Mouse (Mus musculus) G1E (cell line): ENCODE results near the gene Acadsb. TPM values are rescaled to one million over a fixed set of nuclear protein-coding genes. Genes with fewer than 3 reads are reported as not detected.
A peak's percentile ranks its signal among the peaks of the same experiment; 100 is the strongest.

Source experiments
- ATAC-seq: 2 replicates; pipeline ENCODE4 v1.8.0; 2016; ENCODE audit warnings: mild to moderate bottlenecking; ENCODE audit not compliant: insufficient number of reproducible peaks, poor library complexity, low FRiP score, severe bottlenecking; ENCODE audit errors: extremely low read depth
- DNase-seq: peaks from one replicate; pipeline ENCODE4 v3.0.0; 2012; ENCODE audit warnings: low spot score
- H3K27me3 ChIP-seq: 2 replicates; pipeline ENCODE4 v1.6.1; 2012; ENCODE audit warnings: mild to moderate bottlenecking, low read length, inconsistent platforms; ENCODE audit not compliant: insufficient read depth
- H3K36me3 ChIP-seq: replicated peaks from 2 replicates; pipeline ENCODE3; 2012; ENCODE audit warnings: mild to moderate bottlenecking, inconsistent platforms
- H3K4me1 ChIP-seq: 2 replicates; pipeline ENCODE4 v1.6.1; 2012; ENCODE audit warnings: low read depth, low read length, inconsistent platforms, mixed read lengths; ENCODE audit not compliant: insufficient read depth
- H3K4me3 ChIP-seq: 2 replicates; pipeline ENCODE4 v1.5.1; 2012; ENCODE audit warnings: low read depth, mild to moderate bottlenecking, inconsistent platforms, low read length, moderate library complexity, mixed read lengths
- H3K9me3 ChIP-seq: replicated peaks from 2 replicates; pipeline ENCODE4 v1.6.1; 2012; ENCODE audit warnings: inconsistent platforms
- CTCF ChIP-seq: IDR thresholded peaks from 2 replicates; pipeline ENCODE4 v1.5.1; 2012; ENCODE audit warnings: low read depth, low read length, inconsistent platforms, mixed read lengths
- GATA1 ChIP-seq: IDR thresholded peaks from 2 replicates; pipeline ENCODE4 v1.6.1; 2012; ENCODE audit warnings: borderline replicate concordance, low read length, inconsistent platforms, mixed read lengths
- GATA2 ChIP-seq: IDR thresholded peaks from 2 replicates; pipeline ENCODE4 v1.6.1; 2012; ENCODE audit warnings: low read depth, low read length, inconsistent platforms, borderline replicate concordance
- POLR2AphosphoS5 ChIP-seq: IDR thresholded peaks from 2 replicates; pipeline ENCODE4 v1.6.1; 2012; ENCODE audit warnings: low read depth, low read length, inconsistent platforms; ENCODE audit not compliant: insufficient replicate concordance
- TAL1 ChIP-seq: conservative IDR thresholded peaks from 2 replicates; pipeline ENCODE4 v1.6.1; 2012; ENCODE audit warnings: low read depth, low read length, inconsistent platforms, mixed read lengths
- polyA plus RNA-seq: library from polyadenylated mRNA; stranded (reverse); fragments of >175 nt; gene quantifications from 2 replicates; pipeline ENCODE4 v1.2.3, GENCODE M21; 2012
- total RNA-seq, 2 experiments: library from RNA; stranded (forward) in 1 of 2; stranded (reverse) in 1 of 2; fragments of 200-1000 nt in 1 of 2; fragments of >200 nt in 1 of 2; fragmentation: Nextera tagmentation in 1 of 2; gene quantifications; 2 replicates each; pipeline ENCODE4 v1.2.3; 2014 to 2017

The Acadsb gene
- total RNA-seq (2014; fragmentation: Nextera tagmentation), result 22.5 and 35.5 TPM in 2 replicates
- 40.0 and 42.7 TPM in 2 replicates for total RNA-seq (2017)
- polyA plus RNA-seq, result 2.6 and 2.7 TPM in 2 replicates

- H3K9me3 ChIP-seq, result no peaks in the 10 kb centered on the region
- H3K4me1 ChIP-seq, result peaks cover 27% of the 10 kb centered on the region
- H3K36me3 ChIP-seq, result peaks cover 8% of the 10 kb centered on the region
- peak within 1 kb of the TSS; percentile 90 for H3K4me3 ChIP-seq
- TF ChIP-seq CTCF (no peak), TAL1 (no peak), GATA2 (no peak)
- H3K27me3 ChIP-seq, result no peaks in the 10 kb centered on the region
- DNase-seq (peak; percentile 90), ATAC-seq (peak; percentile 97)
Measured at GRCm38 (mm10) chr7:131410416-131411058, at the start of gene Acadsb, which contains the start of gene Ikzf5. Acadsb (plus strand) TSS chr7:131410601. Ikzf5 (minus strand) TSS chr7:131410521.

- no peak for ATAC-seq
Measured at GRCm38 (mm10) chr7:131362269-131362614, 48.2 kb upstream of the Acadsb start.

GRCm38 (mm10) chr7:131362615-131363300, 47.6 kb upstream of the Acadsb start, which contains the start of gene 2310057M21Rik:
2310057M21Rik (minus strand) TSS chr7:131362759.
- Histone ChIP-seq H3K9me3 (no peaks in the 10 kb centered on the region), H3K4me3 (peak within 1 kb of the TSS; percentile 97), H3K36me3 (peaks cover 23% of the 10 kb centered on the region), H3K27me3 (peaks cover 8% of the 10 kb centered on the region; the same call in 1 of the 2 replicates), H3K4me1 (peaks cover 15% of the 10 kb centered on the region)
- DNase-seq, result peak; percentile 88
- TF ChIP-seq CTCF, result no peak
- TF ChIP-seq TAL1, result no peak
- TF ChIP-seq GATA1, result no peak
- TF ChIP-seq POLR2AphosphoS5, result no peak
- no peak for TF ChIP-seq GATA2
- peak; percentile 95 for ATAC-seq

More at GRCm38 (mm10) chr7:131362269-131362614, 48.2 kb upstream of the Acadsb start:
- Histone ChIP-seq H3K27me3 (peaks cover 4% of the 10 kb centered on the region; the same call in 1 of the 2 replicates), H3K4me1 (peaks cover 15% of the 10 kb centered on the region), H3K9me3 (no peaks in the 10 kb centered on the region), H3K4me3 (peak overlapping the region; percentile 97), H3K36me3 (peaks cover 28% of the 10 kb centered on the region)
- DNase-seq, result peak; percentile 56
- TF ChIP-seq CTCF (no peak), POLR2AphosphoS5 (no peak), GATA1 (no peak), GATA2 (no peak), TAL1 (no peak)

- Histone ChIP-seq H3K36me3 (peaks cover 10% of the 10 kb centered on the region), H3K4me1 (peaks cover 15% of the 10 kb centered on the region), H3K9me3 (no peaks in the 10 kb centered on the region), H3K4me3 (no peak overlapping the region), H3K27me3 (peaks cover 12% of the 10 kb centered on the region; the same call in 1 of the 2 replicates)
- DNase-seq (no peak), ATAC-seq (no peak)
- no peak for TF ChIP-seq GATA2
- TF ChIP-seq POLR2AphosphoS5, result no peak
- TF ChIP-seq GATA1, result no peak
- TF ChIP-seq TAL1, result no peak
- TF ChIP-seq CTCF, result no peak
Measured at GRCm38 (mm10) chr7:131364131-131364530, 46.3 kb upstream of the Acadsb start.

DNA sequence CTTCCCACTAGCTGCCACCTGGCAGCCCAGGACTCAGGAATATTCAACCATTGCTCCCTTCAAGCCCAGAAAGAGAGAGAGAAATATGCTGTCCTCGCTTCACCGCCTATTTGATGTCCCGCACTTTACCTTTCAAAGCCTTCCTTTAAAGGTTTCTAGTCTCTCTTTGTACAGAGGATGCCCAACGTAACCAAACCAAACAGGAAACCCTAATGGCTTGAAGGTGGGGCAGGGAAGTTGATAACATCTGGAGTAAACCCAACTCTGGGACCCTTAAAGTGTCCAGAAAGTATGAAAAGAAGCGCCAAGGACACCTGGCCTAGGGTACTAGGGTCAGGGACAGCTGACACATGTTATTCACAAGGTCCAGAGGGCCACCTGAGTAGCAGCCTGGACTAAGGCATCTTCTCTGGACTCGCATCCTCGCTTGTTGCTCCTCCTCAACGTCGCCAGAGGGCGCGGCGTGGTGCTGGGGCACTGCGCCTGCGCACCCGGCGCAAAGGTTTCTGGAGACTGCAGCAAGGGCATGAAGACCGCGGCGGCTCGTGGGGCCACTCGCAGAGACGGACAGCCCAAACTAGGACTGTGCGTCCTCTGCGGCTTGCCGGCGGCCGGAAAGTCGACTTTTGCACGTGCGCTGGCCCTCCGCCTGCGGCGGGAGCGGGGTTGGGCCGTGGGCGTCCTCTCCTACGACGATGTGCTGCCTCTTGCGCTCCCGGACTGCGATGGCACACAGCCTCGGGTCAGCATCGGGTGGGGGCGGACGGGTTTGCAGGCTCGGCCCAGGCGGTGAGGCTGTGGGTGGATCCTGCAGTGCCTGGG, 39.5 kb upstream of the Acadsb start, which contains the start of gene Pstk:
Gene Pstk (plus strand): TSS at position 494 of the 822 bp plus-strand sequence.
- H3K27me3 ChIP-seq, result peaks cover 15% of the 10 kb centered on the region; the same call in 1 of the 2 replicates
- H3K36me3 ChIP-seq, result peaks cover 20% of the 10 kb centered on the region
- peaks cover 23% of the 10 kb centered on the region for H3K4me1 ChIP-seq
- DNase-seq (peak; percentile 82), ATAC-seq (peak; percentile 80)
- H3K4me3 ChIP-seq, result peak within 1 kb of the TSS; percentile 91
- H3K9me3 ChIP-seq, result no peaks in the 10 kb centered on the region
- TF ChIP-seq CTCF (peak; percentile 69), GATA2 (no peak), TAL1 (no peak), POLR2AphosphoS5 (no peak), GATA1 (no peak)

DNA sequence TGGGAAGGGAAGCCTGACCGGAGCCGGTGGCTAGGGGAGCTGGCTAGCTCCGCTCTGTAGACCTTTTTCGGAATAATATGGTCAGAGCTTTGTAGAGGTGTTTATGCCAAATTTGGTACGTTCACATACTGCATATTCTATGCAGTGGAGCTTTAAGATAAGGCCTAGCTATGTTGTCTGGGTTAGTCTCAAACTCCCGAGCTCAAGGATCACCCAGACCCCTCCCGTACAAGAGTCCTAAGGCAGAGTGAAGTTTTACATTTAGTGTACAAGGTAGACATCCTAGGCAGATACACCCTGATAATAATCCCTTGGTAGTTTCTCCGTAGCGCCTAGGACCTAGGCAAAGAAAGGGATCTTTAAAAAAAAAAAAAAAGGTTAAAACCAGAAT, 38.9 kb upstream of the Acadsb start:
- no peak for DNase-seq

More for the DNA sequence above, 38.9 kb upstream of the Acadsb start:
- peaks cover 20% of the 10 kb centered on the region for H3K36me3 ChIP-seq
- H3K4me1 ChIP-seq, result peaks cover 23% of the 10 kb centered on the region
- peak overlapping the region; percentile 91 for H3K4me3 ChIP-seq
- TF ChIP-seq GATA1 (no peak), POLR2AphosphoS5 (no peak), GATA2 (no peak), CTCF (no peak)
- peaks cover 15% of the 10 kb centered on the region; the same call in 1 of the 2 replicates for H3K27me3 ChIP-seq
- no peaks in the 10 kb centered on the region for H3K9me3 ChIP-seq
- ATAC-seq, result peak; percentile 16; the same call in 1 of the 2 replicates
